Mouse (Mus musculus): ENCODE measurements at regions not wholly inside any gene's neighbourhood (a gene's known extent, or its start where the extent isn't known, plus 50 kb on each side); places are given as distances from the start of the nearest gene placed in this dataset.

- Histone ChIP-seq H3K4me3 (no peak overlapping the region), H3K27me3 (ENCODE audit: control insufficient read depth, insufficient read depth, low read length) (no peaks in the 10 kb centered on the region), H3K79me2 (replicated peaks; ENCODE audit: control insufficient read depth, insufficient read depth, low read length) (no peaks in the 10 kb centered on the region), H3K27ac (peak overlapping the region; percentile 51), H3K9ac (ENCODE audit: low read depth, low read length) (no peak overlapping the region), H3K36me3 (ENCODE audit: control insufficient read depth, insufficient read depth, low read length) (no peaks in the 10 kb centered on the region), H3K4me1 (ENCODE audit: control insufficient read depth, insufficient read depth, low read length) (peaks cover 6% of the 10 kb centered on the region)
- DNase-seq = peak; percentile 67 to 79
- intact Hi-C loops (cut with DNase I) = no loop called here
- WGBS = 22% methylated on average over 5 of the region's 5 CpGs
- TF ChIP-seq POLR2A (IDR thresholded peaks at IDR 0.05; ENCODE audit: insufficient read depth, low read depth, low read length) (no peak), CTCF (IDR thresholded peaks at IDR 0.05) (no peak), EP300 (IDR thresholded peaks at IDR 0.05; ENCODE audit: insufficient read depth, low read depth, low read length) (no peak)
Measured at GRCm38 (mm10) chr13:51314541-51314977, 93.9 kb upstream of the S1pr3 start.

GRCm38 (mm10) chr13:51315008-51315778 is 93.2 kb upstream of the S1pr3 start:
- no peaks in the 10 kb centered on the region for H3K36me3 ChIP-seq (ENCODE audit: control insufficient read depth, insufficient read depth, low read length)
- peak overlapping the region; percentile 51 for H3K27ac ChIP-seq
- TF ChIP-seq CTCF (IDR thresholded peaks at IDR 0.05) = no peak
- no peak for TF ChIP-seq POLR2A (IDR thresholded peaks at IDR 0.05; ENCODE audit: insufficient read depth, low read depth, low read length)
- no peak for TF ChIP-seq EP300 (IDR thresholded peaks at IDR 0.05; ENCODE audit: insufficient read depth, low read depth, low read length)
- H3K4me3 ChIP-seq = no peak overlapping the region
- H3K4me1 ChIP-seq (ENCODE audit: control insufficient read depth, insufficient read depth, low read length) = peaks cover 6% of the 10 kb centered on the region
- H3K27me3 ChIP-seq (ENCODE audit: control insufficient read depth, insufficient read depth, low read length) = no peaks in the 10 kb centered on the region
- intact Hi-C loops (cut with DNase I) = no loop called here
- no peak overlapping the region for H3K9ac ChIP-seq (ENCODE audit: low read depth, low read length)
- DNase-seq = no peak
- WGBS = 62% methylated on average over 10 of the region's 10 CpGs
- H3K79me2 ChIP-seq (replicated peaks; ENCODE audit: control insufficient read depth, insufficient read depth, low read length) = no peaks in the 10 kb centered on the region

DNA sequence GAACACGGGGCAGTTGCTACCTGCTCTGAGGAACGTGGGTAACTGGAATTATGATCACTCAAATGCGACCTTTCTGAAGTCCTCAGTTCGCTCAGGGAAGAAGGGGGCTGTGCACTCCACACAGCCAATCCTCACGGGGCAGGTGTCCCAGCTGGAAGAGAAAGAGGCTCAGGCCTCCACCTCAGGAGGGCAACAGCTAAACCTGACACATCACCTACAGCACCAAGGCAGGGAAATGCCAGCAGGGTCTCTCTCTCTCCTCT is 92.7 kb upstream of the S1pr3 start:
- no peaks in the 10 kb centered on the region for H3K36me3 ChIP-seq (ENCODE audit: control insufficient read depth, insufficient read depth, low read length)
- H3K27ac ChIP-seq = peak overlapping the region; percentile 36
- no peaks in the 10 kb centered on the region for H3K27me3 ChIP-seq (ENCODE audit: control insufficient read depth, insufficient read depth, low read length)
- WGBS = 76% methylated on average over 5 of the region's 5 CpGs
- peaks cover 6% of the 10 kb centered on the region for H3K4me1 ChIP-seq (ENCODE audit: control insufficient read depth, insufficient read depth, low read length)
- intact Hi-C loops (cut with DNase I) = no loop called here
- TF ChIP-seq EP300 (IDR thresholded peaks at IDR 0.05; ENCODE audit: insufficient read depth, low read depth, low read length) = no peak
- TF ChIP-seq CTCF (IDR thresholded peaks at IDR 0.05) = no peak
- no peak for TF ChIP-seq POLR2A (IDR thresholded peaks at IDR 0.05; ENCODE audit: insufficient read depth, low read depth, low read length)
- no peak overlapping the region for H3K9ac ChIP-seq (ENCODE audit: low read depth, low read length)
- DNase-seq = no peak
- H3K4me3 ChIP-seq = no peak overlapping the region
- no peaks in the 10 kb centered on the region for H3K79me2 ChIP-seq (replicated peaks; ENCODE audit: control insufficient read depth, insufficient read depth, low read length)

- no peaks in the 10 kb centered on the region for H3K79me2 ChIP-seq (replicated peaks; ENCODE audit: control insufficient read depth, insufficient read depth, low read length)
- no peak overlapping the region for H3K4me3 ChIP-seq
- no peaks in the 10 kb centered on the region for H3K27me3 ChIP-seq (ENCODE audit: control insufficient read depth, insufficient read depth, low read length)
- H3K9ac ChIP-seq (ENCODE audit: low read depth, low read length) = no peak overlapping the region
- TF ChIP-seq EP300 (IDR thresholded peaks at IDR 0.05; ENCODE audit: insufficient read depth, low read depth, low read length) = no peak
- no peak for TF ChIP-seq POLR2A (IDR thresholded peaks at IDR 0.05; ENCODE audit: insufficient read depth, low read depth, low read length)
- no peak overlapping the region for H3K27ac ChIP-seq
- intact Hi-C loops (cut with DNase I) = no loop called here
- no peaks in the 10 kb centered on the region for H3K36me3 ChIP-seq (ENCODE audit: control insufficient read depth, insufficient read depth, low read length)
- DNase-seq = no peak
- WGBS = 67% methylated on average over 6 of the region's 7 CpGs
- peaks cover 3% of the 10 kb centered on the region; the same call in 1 of the 2 replicates for H3K4me1 ChIP-seq (ENCODE audit: control insufficient read depth, insufficient read depth, low read length)
Measured at GRCm38 (mm10) chr13:51323058-51323715, 85.3 kb upstream of the S1pr3 start.

DNA sequence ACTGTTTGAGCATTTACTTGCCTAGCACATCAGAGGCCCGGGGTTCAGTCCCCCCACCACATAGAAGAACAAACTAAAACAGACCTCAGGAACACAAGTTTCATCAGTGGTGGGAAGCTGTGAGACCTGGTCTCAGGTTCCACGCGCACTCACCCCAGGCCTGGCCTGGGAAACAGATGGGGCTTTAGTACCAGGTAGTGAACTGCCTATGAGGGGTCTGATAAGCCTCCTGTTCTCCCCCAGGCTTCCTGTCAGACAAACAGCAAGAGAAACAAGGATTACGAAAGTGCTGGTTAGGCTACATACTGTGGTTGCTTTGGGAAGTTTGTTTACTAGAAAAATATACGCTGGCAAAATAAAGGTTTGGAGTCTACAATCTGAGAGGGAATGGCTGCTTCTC is 83.7 kb upstream of the S1pr3 start:
- Histone ChIP-seq H3K4me3 (no peak overlapping the region), H3K4me1 (ENCODE audit: control insufficient read depth, insufficient read depth, low read length) (peaks cover 4% of the 10 kb centered on the region), H3K27ac (no peak overlapping the region), H3K27me3 (ENCODE audit: control insufficient read depth, insufficient read depth, low read length) (no peaks in the 10 kb centered on the region), H3K9ac (ENCODE audit: low read depth, low read length) (no peak overlapping the region), H3K79me2 (replicated peaks; ENCODE audit: control insufficient read depth, insufficient read depth, low read length) (no peaks in the 10 kb centered on the region), H3K36me3 (ENCODE audit: control insufficient read depth, insufficient read depth, low read length) (no peaks in the 10 kb centered on the region)
- TF ChIP-seq CTCF (IDR thresholded peaks at IDR 0.05) = no peak
- no peak for TF ChIP-seq POLR2A (IDR thresholded peaks at IDR 0.05; ENCODE audit: insufficient read depth, low read depth, low read length)
- TF ChIP-seq EP300 (IDR thresholded peaks at IDR 0.05; ENCODE audit: insufficient read depth, low read depth, low read length) = no peak
- intact Hi-C loops (cut with DNase I) = no loop called here
- no peak for DNase-seq
- WGBS = 67% methylated on average over 5 of the region's 5 CpGs

- H3K4me3 ChIP-seq = no peak overlapping the region
- WGBS = 81% methylated on average over 5 of the region's 5 CpGs
- no peak overlapping the region for H3K9ac ChIP-seq (ENCODE audit: low read depth, low read length)
Measured at GRCm38 (mm10) chr13:51325298-51325697, 83.1 kb upstream of the S1pr3 start.

More at GRCm38 (mm10) chr13:51325298-51325697, 83.1 kb upstream of the S1pr3 start:
- intact Hi-C loops (cut with DNase I) = no loop called here
- Histone ChIP-seq H3K4me1 (ENCODE audit: control insufficient read depth, insufficient read depth, low read length) (peaks cover 4% of the 10 kb centered on the region), H3K36me3 (ENCODE audit: control insufficient read depth, insufficient read depth, low read length) (no peaks in the 10 kb centered on the region), H3K79me2 (replicated peaks; ENCODE audit: control insufficient read depth, insufficient read depth, low read length) (no peaks in the 10 kb centered on the region), H3K27me3 (ENCODE audit: control insufficient read depth, insufficient read depth, low read length) (no peaks in the 10 kb centered on the region), H3K27ac (no peak overlapping the region)
- TF ChIP-seq CTCF (IDR thresholded peaks at IDR 0.05) (no peak), POLR2A (IDR thresholded peaks at IDR 0.05; ENCODE audit: insufficient read depth, low read depth, low read length) (no peak), EP300 (IDR thresholded peaks at IDR 0.05; ENCODE audit: insufficient read depth, low read depth, low read length) (no peak)
- DNase-seq = no peak

All from heart, adult 2 months (tissue).